Mouse (Mus musculus): ENCODE results near the gene Tmem54. TPM values are rescaled to one million over a fixed set of nuclear protein-coding genes. Genes with fewer than 3 reads are reported as not detected.

Gene Tmem54
- polyA plus RNA-seq, 1 experiment from 2014 or later = 0.96 TPM

- 91% methylated on average over 1 of the region's 1 CpGs for WGBS
- Histone ChIP-seq H3K36me3 (ENCODE audit: control insufficient read depth, insufficient read depth) (peaks cover 27% of the 10 kb centered on the region), H3K4me2 (ENCODE audit: low read depth, low read length) (no peak overlapping the region), H3K4me3 (ENCODE audit: low read length) (no peak overlapping the region), H3K9me3 (replicated peaks; ENCODE audit: control insufficient read depth, low read length) (no peaks in the 10 kb centered on the region), H3K4me1 (ENCODE audit: control insufficient read depth, insufficient read depth, low read length) (peaks cover 20% of the 10 kb centered on the region), H3K27ac (ENCODE audit: low read length) (no peak overlapping the region), H3K9ac (ENCODE audit: low read length) (no peak overlapping the region), H3K27me3 (ENCODE audit: control insufficient read depth, insufficient read depth, low read length) (no peaks in the 10 kb centered on the region)
- ATAC-seq (replicated peaks; ENCODE audit: extremely low read depth, insufficient read depth, low FRiP score) = no peak
Observed at GRCm38 (mm10) chr4:129149321-129149720, 44.0 kb downstream of the Tmem54 start.

- H3K4me1 ChIP-seq (ENCODE audit: control insufficient read depth, insufficient read depth, low read length) = peaks cover 15% of the 10 kb centered on the region
- H3K4me3 ChIP-seq (ENCODE audit: low read length) = no peak overlapping the region
- H3K36me3 ChIP-seq (ENCODE audit: control insufficient read depth, insufficient read depth) = peaks cover 37% of the 10 kb centered on the region
- ATAC-seq (replicated peaks; ENCODE audit: extremely low read depth, insufficient read depth, low FRiP score) = no peak
- H3K4me2 ChIP-seq (ENCODE audit: low read depth, low read length) = no peak overlapping the region
- no peak overlapping the region for H3K9ac ChIP-seq (ENCODE audit: low read length)
- H3K27me3 ChIP-seq (ENCODE audit: control insufficient read depth, insufficient read depth, low read length) = no peaks in the 10 kb centered on the region
- WGBS = 92% methylated on average over 4 of the region's 4 CpGs
- no peak overlapping the region for H3K27ac ChIP-seq (ENCODE audit: low read length)
- H3K9me3 ChIP-seq (replicated peaks; ENCODE audit: control insufficient read depth, low read length) = no peaks in the 10 kb centered on the region
Observed at GRCm38 (mm10) chr4:129151276-129151811, 46.0 kb downstream of the Tmem54 start.

- no peak for ATAC-seq (replicated peaks; ENCODE audit: extremely low read depth, insufficient read depth, low FRiP score)
- Histone ChIP-seq H3K27me3 (ENCODE audit: control insufficient read depth, insufficient read depth, low read length) (no peaks in the 10 kb centered on the region), H3K9me3 (replicated peaks; ENCODE audit: control insufficient read depth, low read length) (no peaks in the 10 kb centered on the region), H3K36me3 (ENCODE audit: control insufficient read depth, insufficient read depth) (peaks cover 28% of the 10 kb centered on the region), H3K4me2 (ENCODE audit: low read depth, low read length) (no peak overlapping the region), H3K4me3 (ENCODE audit: low read length) (no peak overlapping the region), H3K4me1 (ENCODE audit: control insufficient read depth, insufficient read depth, low read length) (peaks cover 12% of the 10 kb centered on the region), H3K27ac (ENCODE audit: low read length) (no peak overlapping the region), H3K9ac (ENCODE audit: low read length) (no peak overlapping the region)
- 77% methylated on average over 5 of the region's 5 CpGs for WGBS
Observed at GRCm38 (mm10) chr4:129157541-129157940, 52.2 kb downstream of the Tmem54 start.

GRCm38 (mm10) chr4:129158549-129158948, 53.2 kb downstream of the Tmem54 start:
- Histone ChIP-seq H3K4me1 (ENCODE audit: control insufficient read depth, insufficient read depth, low read length) (peaks cover 12% of the 10 kb centered on the region), H3K9ac (ENCODE audit: low read length) (no peak overlapping the region), H3K9me3 (replicated peaks; ENCODE audit: control insufficient read depth, low read length) (no peaks in the 10 kb centered on the region), H3K4me3 (ENCODE audit: low read length) (no peak overlapping the region), H3K27ac (ENCODE audit: low read length) (peak overlapping the region; percentile 46; the same call in 1 of the 2 replicates), H3K36me3 (ENCODE audit: control insufficient read depth, insufficient read depth) (peaks cover 27% of the 10 kb centered on the region), H3K4me2 (ENCODE audit: low read depth, low read length) (no peak overlapping the region), H3K27me3 (ENCODE audit: control insufficient read depth, insufficient read depth, low read length) (no peaks in the 10 kb centered on the region)
- 32% methylated on average over 3 of the region's 3 CpGs for WGBS
- 0 out of 2 replicates have a peak, but pooled peaks have one; percentile 37 for ATAC-seq (replicated peaks; ENCODE audit: extremely low read depth, insufficient read depth, low FRiP score)

GRCm38 (mm10) chr4:129161076-129161475, 55.7 kb downstream of the Tmem54 start:
- Histone ChIP-seq H3K4me3 (ENCODE audit: low read length) (no peak overlapping the region), H3K27me3 (ENCODE audit: control insufficient read depth, insufficient read depth, low read length) (no peaks in the 10 kb centered on the region), H3K36me3 (ENCODE audit: control insufficient read depth, insufficient read depth) (peaks cover 23% of the 10 kb centered on the region), H3K4me2 (ENCODE audit: low read depth, low read length) (no peak overlapping the region), H3K9me3 (replicated peaks; ENCODE audit: control insufficient read depth, low read length) (no peaks in the 10 kb centered on the region), H3K27ac (ENCODE audit: low read length) (no peak overlapping the region), H3K9ac (ENCODE audit: low read length) (no peak overlapping the region), H3K4me1 (ENCODE audit: control insufficient read depth, insufficient read depth, low read length) (peaks cover 12% of the 10 kb centered on the region)
- ATAC-seq (replicated peaks; ENCODE audit: extremely low read depth, insufficient read depth, low FRiP score) = no peak
- WGBS = 98% methylated on average over 1 of the region's 1 CpGs

Other genes with a start within 250 kb of the Tmem54 start
- 1.6 and 2.3 TPM in 2 replicates for gene Trim62, start 222.0 kb upstream of the Tmem54 start, polyA plus RNA-seq (2015; fragmentation: Nextera tagmentation; extraction: Ambion mirVana)
- 7.6 and 8.9 TPM in 2 replicates for gene Azin2, start 143.1 kb upstream of the Tmem54 start, polyA plus RNA-seq (2015; fragmentation: Nextera tagmentation; extraction: Ambion mirVana)
- gene Ak2, start 113.6 kb upstream of the Tmem54 start, polyA plus RNA-seq (2015; fragmentation: Nextera tagmentation; extraction: Ambion mirVana) = 166 and 168 TPM in 2 replicates
- 4.9 and 6.4 TPM in 2 replicates for gene Rnf19b, start 47.3 kb upstream of the Tmem54 start, polyA plus RNA-seq (2015; fragmentation: Nextera tagmentation; extraction: Ambion mirVana)
- gene Hpca, start 16.5 kb downstream of the Tmem54 start, polyA plus RNA-seq (2015; fragmentation: Nextera tagmentation; extraction: Ambion mirVana) = 0.60 and 0.88 TPM in 2 replicates
- 9.2 and 10.9 TPM in 2 replicates for gene Fndc5, start 31.5 kb downstream of the Tmem54 start, polyA plus RNA-seq (2015; fragmentation: Nextera tagmentation; extraction: Ambion mirVana)
- 10.9 and 11.8 TPM in 2 replicates for gene S100pbp, start 84.2 kb downstream of the Tmem54 start, polyA plus RNA-seq (2015; fragmentation: Nextera tagmentation; extraction: Ambion mirVana)
- gene Yars, start 84.2 kb downstream of the Tmem54 start, polyA plus RNA-seq (2015; fragmentation: Nextera tagmentation; extraction: Ambion mirVana) = 45.9 and 53.3 TPM in 2 replicates
- gene C77080, start 155.9 kb downstream of the Tmem54 start, polyA plus RNA-seq (2015; fragmentation: Nextera tagmentation; extraction: Ambion mirVana) = 2.2 and 2.3 TPM in 2 replicates
- 1.8 and 1.9 TPM in 2 replicates for gene Sync, start 182.1 kb downstream of the Tmem54 start, polyA plus RNA-seq (2015; fragmentation: Nextera tagmentation; extraction: Ambion mirVana)
- 259 and 291 TPM in 2 replicates for gene Rbbp4, start 229.8 kb downstream of the Tmem54 start, polyA plus RNA-seq (2015; fragmentation: Nextera tagmentation; extraction: Ambion mirVana)
- gene Zbtb8os, start 230.1 kb downstream of the Tmem54 start, polyA plus RNA-seq (2015; fragmentation: Nextera tagmentation; extraction: Ambion mirVana) = 36.9 and 41.7 TPM in 2 replicates

Measured in heart, embryonic 16.5 days (tissue).